Mouse (Mus musculus): ENCODE measurements around the gene Gm20518.

DNA sequence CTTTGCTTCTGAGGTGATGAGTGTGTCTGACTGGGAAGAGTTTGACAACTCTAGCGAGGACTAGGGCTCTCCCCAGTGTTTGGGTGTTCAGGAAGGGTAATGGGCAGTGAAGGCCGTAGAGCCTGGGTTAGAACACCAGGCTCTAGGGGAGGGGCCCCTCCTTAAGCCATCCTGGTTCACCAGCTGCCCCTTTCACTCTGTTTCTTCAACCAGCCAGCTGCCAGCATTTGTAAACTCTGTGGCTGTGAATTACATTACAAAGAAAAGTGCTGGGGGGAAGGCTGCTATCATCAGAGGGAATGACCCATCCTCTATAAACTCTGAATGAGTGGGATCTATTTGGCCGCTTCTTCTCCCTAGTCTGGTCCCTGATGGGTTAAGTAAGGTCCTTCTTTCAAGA is 98.7 kb downstream of the Gm20518 start:
- no peak for TF ChIP-seq GATA1 (IDR thresholded peaks at IDR 0.05; ENCODE audit: low read length)
- TF ChIP-seq TAL1 (IDR thresholded peaks at IDR 0.05; ENCODE audit: low read length): no peak

All from erythroblast, embryonic 14.5 days (primary cell).